Mouse (Mus musculus) central nervous system, embryonic 11.5 days (tissue): Measurements from ENCODE around the gene E030030I06Rik. TPM values are rescaled to one million over a fixed set of nuclear protein-coding genes. Genes with fewer than 3 reads are reported as not detected.

Experiments used
- polyA plus RNA-seq: library from polyadenylated mRNA; depleted of rRNA; stranded (reverse); fragments of >200 nt; gene quantifications from 2 replicates; pipeline ENCODE4 v1.2.3, GENCODE M21; 2012; rRNA removed

The E030030I06Rik gene
- polyA plus RNA-seq, result 8.2 and 39.4 TPM in 2 replicates

GRCm38 (mm10) chr10:22149073-22149690 is at the start of gene E030030I06Rik:
Gene E030030I06Rik, minus strand, starts transcription at chr10:22149270.

GRCm38 (mm10) chr10:22158310-22158999 is 9.4 kb upstream of the E030030I06Rik start, which contains the start of the genes Raet1e and H60b:
Gene Raet1e, plus strand, starts transcription at chr10:22158569.
Gene H60b, plus strand, starts transcription at chr10:22158586.

GRCm38 (mm10) chr10:22067979-22068378 is 81.1 kb downstream of the E030030I06Rik start, which contains the start of gene 4930444G20Rik:
Gene 4930444G20Rik, minus strand, starts transcription at chr10:22068079.

Other genes starting within 250 kb of the E030030I06Rik start
- not detected in 2 replicates for gene 4930444G20Rik, start 81.2 kb downstream of the E030030I06Rik start, polyA plus RNA-seq
- gene Raet1e, start 9.3 kb upstream of the E030030I06Rik start, polyA plus RNA-seq, result 4.5 and 8.2 TPM in 2 replicates
- gene H60b, start 9.3 kb upstream of the E030030I06Rik start, polyA plus RNA-seq, result 2.0 and 2.3 TPM in 2 replicates
- 6.7 and 9.1 TPM in 2 replicates for gene Raet1d, start 211.3 kb upstream of the E030030I06Rik start, polyA plus RNA-seq